Mouse (Mus musculus) G1E (cell line): ENCODE data around the gene Eif3b.

Experiments used
- CTCF ChIP-seq: IDR thresholded peaks from 2 replicates; pipeline ENCODE4 v1.5.1; 2012; ENCODE audit warnings: low read depth, low read length, inconsistent platforms, mixed read lengths
- GATA1 ChIP-seq: IDR thresholded peaks from 2 replicates; pipeline ENCODE4 v1.6.1; 2012; ENCODE audit warnings: borderline replicate concordance, low read length, inconsistent platforms, mixed read lengths
- POLR2AphosphoS5 ChIP-seq: IDR thresholded peaks from 2 replicates; pipeline ENCODE4 v1.6.1; 2012; ENCODE audit warnings: low read depth, low read length, inconsistent platforms; ENCODE audit not compliant: insufficient replicate concordance
- TAL1 ChIP-seq: conservative IDR thresholded peaks from 2 replicates; pipeline ENCODE4 v1.6.1; 2012; ENCODE audit warnings: low read depth, low read length, inconsistent platforms, mixed read lengths

DNA sequence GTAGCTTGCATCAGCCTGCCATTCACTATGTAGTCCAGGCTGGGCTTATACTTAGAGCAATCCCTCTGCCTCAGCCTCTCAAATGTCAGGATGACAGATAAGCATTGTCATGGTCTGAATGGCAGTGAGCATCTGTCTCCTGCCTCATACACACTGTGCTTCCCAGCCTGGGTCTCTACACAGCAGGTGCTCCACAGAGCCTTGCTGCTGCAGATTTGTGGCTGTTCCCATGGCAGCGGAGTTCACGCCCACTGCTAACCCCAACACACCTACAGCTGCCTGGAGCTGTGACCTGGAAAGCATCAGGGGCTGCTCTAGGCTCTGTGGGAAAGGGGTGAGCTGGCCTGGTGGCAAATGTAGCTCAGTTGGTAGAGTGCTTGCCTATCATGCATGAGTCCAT, 45.8 kb downstream of the Eif3b start:
- TF ChIP-seq CTCF = no peak
- TF ChIP-seq GATA1 = no peak
- TF ChIP-seq TAL1 = no peak
- no peak for TF ChIP-seq POLR2AphosphoS5
